Mouse (Mus musculus) kidney, adult 9 months (tissue): Measurements from ENCODE around the gene Tmem74b.

ENCODE experiments used
- DNase-seq: peaks from one replicate; pipeline ENCODE4 v3.0.0; 2022

Gene Tmem74b

DNA sequence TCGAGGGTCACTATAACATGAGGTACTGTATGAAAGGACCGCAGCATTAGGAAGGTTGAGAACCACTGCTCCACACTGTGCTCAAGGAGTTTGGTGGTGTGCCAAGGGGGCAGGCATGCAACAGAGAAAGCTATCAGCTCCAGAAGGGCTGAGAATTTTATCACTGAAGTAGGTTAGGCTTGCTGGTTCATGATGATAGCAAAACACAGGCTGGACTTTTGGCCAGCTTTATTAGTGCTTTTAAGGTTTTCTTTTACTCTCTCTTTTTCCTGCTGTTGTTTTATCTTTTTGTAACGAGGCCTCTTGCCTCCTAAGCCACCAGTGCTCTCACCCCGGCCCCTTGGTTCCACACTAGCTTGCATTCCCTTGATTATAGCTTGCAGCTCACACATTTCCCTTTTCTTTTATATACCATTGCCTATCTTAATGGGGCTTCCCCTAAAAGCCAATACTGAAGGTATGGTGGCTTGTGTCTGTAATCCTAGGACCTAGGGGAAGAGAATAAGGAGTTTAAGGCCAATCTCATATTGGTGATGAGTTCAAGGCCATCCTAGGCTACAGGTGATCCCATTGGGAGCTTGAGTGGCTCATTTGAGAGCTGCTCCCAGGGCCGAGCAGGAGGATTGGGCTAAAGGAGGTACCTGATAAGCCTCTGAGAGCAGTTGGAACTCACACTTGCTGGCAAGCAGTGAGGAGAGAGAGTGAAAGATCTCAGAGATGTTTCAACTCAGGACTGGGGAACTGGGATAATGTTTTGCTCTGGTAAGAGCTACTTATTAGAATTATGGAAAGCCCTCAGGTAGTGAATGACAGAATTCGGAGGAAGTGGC lies 41.3 kb downstream of the Tmem74b start:
- DNase-seq, result no peak

DNA sequence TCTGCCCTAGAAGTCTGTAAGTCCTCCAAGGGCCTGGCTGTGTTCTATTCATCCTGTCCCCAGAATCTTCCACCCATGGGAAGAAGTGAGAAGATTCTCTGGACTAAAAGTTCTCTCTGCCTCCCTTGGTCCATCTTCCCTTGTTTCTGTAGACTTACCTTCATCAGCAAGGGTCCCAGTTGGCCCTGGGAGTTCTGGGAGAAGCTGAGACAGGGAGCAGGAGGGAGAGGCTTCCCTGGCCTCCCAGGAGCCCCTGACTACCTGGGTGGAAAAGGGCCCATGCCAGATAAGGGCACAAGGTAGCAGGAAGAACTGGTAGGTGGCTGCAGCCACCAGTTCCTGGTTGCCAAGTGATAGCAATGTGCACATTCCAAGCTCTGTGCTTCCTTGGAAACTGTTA lies 42.0 kb downstream of the Tmem74b start, which contains the start of gene Psmf1:
Gene Psmf1, minus strand, starts transcription at position 342 of the 400 bp plus-strand sequence.
- no peak for DNase-seq

DNA sequence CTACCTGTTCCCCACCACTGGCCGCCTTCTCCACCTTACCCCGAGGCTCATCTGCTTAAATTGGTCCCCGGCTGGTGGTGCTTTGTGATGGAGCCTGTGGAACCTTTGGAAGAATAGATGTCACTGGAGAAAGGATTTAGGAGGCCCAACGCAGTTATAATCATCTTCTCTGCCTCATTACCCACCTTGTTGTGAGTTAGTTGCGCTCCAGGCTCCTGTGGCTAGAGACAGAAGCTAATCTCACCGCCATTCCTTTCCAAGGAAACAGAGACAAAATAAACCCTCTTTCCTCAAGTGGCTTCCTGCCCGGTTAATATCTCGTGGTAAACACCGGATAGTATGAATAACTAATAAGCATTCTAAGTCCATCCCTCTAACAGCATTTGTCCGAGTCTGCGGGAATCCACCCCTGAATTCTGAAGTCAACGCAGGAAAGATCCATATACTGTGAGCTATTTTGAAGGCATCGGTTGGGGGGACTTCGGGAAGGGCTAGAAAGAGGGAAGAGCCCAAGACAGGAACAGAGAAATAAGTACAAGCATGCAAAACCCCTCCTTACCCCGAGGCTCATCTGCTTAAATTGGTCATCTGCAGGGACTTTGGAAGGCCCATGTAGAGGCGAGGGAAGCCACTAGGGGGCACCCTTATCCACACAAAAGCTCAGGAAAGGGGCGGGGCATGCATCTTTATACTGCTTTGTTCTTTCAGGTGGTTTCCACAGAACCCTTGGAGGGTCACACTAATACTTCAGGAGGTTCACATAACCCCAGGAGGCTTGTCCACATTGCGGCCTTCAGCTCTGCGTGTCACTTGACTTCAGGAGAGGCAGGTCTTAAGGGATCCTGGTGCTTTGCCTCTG lies 46.3 kb downstream of the Tmem74b start:
- peak; percentile 78 for DNase-seq

DNA sequence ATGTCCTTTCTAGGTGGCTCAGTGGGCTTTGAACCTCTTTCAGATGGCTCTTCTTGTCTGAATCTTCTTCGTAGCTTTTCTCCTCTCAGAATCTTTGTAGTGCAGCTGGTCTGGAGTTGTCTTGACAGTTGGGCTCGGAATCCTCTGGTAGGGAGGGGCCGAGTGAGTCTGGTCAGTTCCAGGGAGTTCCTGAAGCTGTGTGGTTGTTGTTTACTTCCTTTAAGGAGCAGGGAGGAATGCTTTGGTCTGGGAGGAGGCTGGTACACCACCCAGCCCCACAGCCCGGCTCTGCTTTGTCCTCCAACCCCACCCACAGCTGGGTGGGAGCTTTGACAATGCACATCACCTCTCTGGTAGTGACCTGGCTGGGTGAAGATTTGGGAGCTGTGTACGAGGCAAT lies 49.5 kb downstream of the Tmem74b start:
- DNase-seq, result no peak

DNA sequence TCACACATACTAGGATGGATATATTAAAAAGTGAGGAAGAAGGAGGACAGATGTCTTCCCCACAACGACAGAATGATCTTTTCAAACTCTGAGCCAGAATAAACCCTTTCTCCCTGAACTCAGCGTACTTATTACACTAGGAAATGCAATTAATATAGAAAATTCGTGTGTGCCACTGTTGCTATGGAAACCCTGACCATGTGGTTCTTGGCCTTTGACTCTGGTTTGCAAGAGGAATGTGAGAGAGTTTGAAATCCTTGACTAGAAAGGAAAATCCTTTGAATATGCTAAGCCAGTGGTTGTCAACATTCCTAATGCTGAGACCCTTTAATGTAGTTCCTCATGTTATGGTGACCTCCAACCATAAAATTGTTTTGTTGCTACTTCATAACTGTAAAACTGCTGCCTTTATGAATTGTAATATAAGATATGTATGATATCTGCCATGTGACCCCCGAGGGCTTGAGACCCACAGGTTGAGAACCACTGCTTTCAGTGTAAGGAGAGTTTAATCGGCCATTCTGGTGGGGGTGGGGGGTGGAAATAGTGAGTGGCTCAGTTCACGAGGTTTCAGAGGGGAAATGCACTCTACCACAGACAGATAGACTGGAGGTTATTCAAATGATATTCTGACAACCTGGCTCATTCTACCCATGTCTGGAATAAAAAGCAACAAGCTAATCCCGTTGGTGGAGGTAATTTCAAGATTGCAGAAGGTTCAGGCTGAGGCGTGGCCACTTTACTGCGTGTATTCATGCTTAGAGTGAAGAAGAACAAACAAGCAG lies 54.7 kb downstream of the Tmem74b start:
- no peak for DNase-seq

DNA sequence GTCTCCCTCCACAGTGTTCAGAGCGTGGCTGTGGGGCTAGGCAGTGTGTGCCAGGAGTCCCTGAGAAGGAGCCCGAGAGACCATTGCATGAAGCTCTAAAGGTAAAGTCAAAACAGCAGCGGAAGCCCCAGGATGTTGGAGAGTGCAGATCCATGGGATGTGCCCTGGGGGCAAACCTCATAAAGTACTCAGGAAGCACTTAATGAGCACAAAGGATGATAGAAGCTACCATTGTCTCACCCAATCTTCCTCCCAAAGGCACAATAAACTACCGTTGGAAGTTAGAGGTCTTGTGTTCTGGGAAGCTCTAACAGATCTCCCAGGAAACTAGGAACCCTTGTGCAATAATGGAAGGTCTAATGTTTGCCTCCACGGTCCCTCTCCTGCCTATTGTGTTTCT lies 55.6 kb downstream of the Tmem74b start:
- DNase-seq, result no peak

DNA sequence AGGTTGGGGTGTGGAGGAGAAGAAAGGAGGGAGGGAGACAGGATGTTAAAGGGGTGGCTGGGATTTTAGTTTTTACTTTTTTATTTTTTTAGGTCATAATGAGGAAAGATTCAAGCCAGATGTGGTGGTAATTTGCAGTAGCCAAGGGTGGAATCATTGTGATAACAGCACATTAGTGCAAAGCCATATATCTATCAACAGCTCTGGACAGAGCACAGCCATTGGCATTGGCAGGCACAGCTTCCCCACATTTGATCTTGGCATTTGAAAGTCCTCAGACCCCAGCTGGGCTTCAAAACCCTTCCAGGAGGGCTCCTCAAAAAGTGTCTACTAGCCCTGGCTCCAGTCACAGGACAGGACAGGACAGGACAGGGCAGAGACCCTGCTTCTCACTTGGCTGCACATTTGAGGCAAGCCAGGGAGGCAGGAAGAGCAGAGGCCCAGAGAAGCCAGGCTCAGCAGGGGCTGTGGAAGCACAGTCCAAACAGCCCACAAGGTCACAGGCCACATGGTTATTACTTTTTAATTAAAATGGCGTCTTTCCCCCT lies 57.1 kb downstream of the Tmem74b start:
- DNase-seq, result no peak
